Mouse (Mus musculus) brain, adult 2 months (tissue): Measurements from ENCODE around the gene Pprc1.

Experiments
- DNase-seq: peaks from one replicate; pipeline ENCODE4 v3.0.0; 2011; ENCODE audit warnings: low read depth, low spot score

Gene Pprc1

GRCm38 (mm10) chr19:46119458-46119857, 74.8 kb downstream of the Pprc1 start:
- DNase-seq, result no peak

GRCm38 (mm10) chr19:46120872-46121271, 76.2 kb downstream of the Pprc1 start:
- DNase-seq, result no peak
